Mouse (Mus musculus): ENCODE measurements around the gene Rcl1. TPM values are rescaled to one million over a fixed set of nuclear protein-coding genes. Genes with fewer than 3 reads are reported as not detected.

The Rcl1 gene
- polyA plus RNA-seq, 1 experiment from 2014 or later: 61.5 TPM

- no peak for DNase-seq
- no peaks in the 10 kb centered on the region for H3K27me3 ChIP-seq (ENCODE audit: insufficient read depth, low read length)
- no peak overlapping the region for H3K27ac ChIP-seq (ENCODE audit: low read depth)
- WGBS: 79% methylated on average over 5 of the region's 5 CpGs
- H3K4me1 ChIP-seq (ENCODE audit: insufficient read depth): no peaks in the 10 kb centered on the region; the same call in 1 of the 2 replicates
- no peak for TF ChIP-seq CTCF (IDR thresholded peaks at IDR 0.05; ENCODE audit: low read depth)
- no peaks in the 10 kb centered on the region for H3K9me3 ChIP-seq (ENCODE audit: low read depth, low read length)
- no peak overlapping the region for H3K9ac ChIP-seq
- no peak for ATAC-seq (ENCODE audit: insufficient read depth)
- H3K4me3 ChIP-seq (ENCODE audit: low read depth, low read length): no peak overlapping the region
- no peaks in the 10 kb centered on the region for H3K36me3 ChIP-seq (ENCODE audit: insufficient read depth)
- no peak overlapping the region for H3K4me2 ChIP-seq
Measured at GRCm38 (mm10) chr19:29063009-29063408, 38.2 kb upstream of the Rcl1 start.

GRCm38 (mm10) chr19:29063577-29064363, 37.4 kb upstream of the Rcl1 start:
- WGBS: 14% methylated on average over 18 of the region's 18 CpGs
- H3K27ac ChIP-seq (ENCODE audit: low read depth): peak overlapping the region; percentile 67
- H3K9me3 ChIP-seq (ENCODE audit: low read depth, low read length): no peaks in the 10 kb centered on the region
- H3K9ac ChIP-seq: peak overlapping the region; percentile 40; the same call in 1 of the 2 replicates
- H3K4me2 ChIP-seq: peak overlapping the region; percentile 54
- ATAC-seq (ENCODE audit: insufficient read depth) (peak; percentile 55), DNase-seq (peak; percentile 98)
- peak overlapping the region; percentile 5; the same call in 1 of the 2 replicates for H3K4me3 ChIP-seq (ENCODE audit: low read depth, low read length)
- no peaks in the 10 kb centered on the region for H3K36me3 ChIP-seq (ENCODE audit: insufficient read depth)
- TF ChIP-seq CTCF (IDR thresholded peaks at IDR 0.05; ENCODE audit: low read depth): peak; percentile 96
- H3K27me3 ChIP-seq (ENCODE audit: insufficient read depth, low read length): no peaks in the 10 kb centered on the region
- no peaks in the 10 kb centered on the region; the same call in 1 of the 2 replicates for H3K4me1 ChIP-seq (ENCODE audit: insufficient read depth)

GRCm38 (mm10) chr19:29064451-29065102, 36.6 kb upstream of the Rcl1 start:
- DNase-seq: no peak
- Histone ChIP-seq H3K4me3 (ENCODE audit: low read depth, low read length) (peak overlapping the region; percentile 5; the same call in 1 of the 2 replicates), H3K36me3 (ENCODE audit: insufficient read depth) (no peaks in the 10 kb centered on the region), H3K27me3 (ENCODE audit: insufficient read depth, low read length) (no peaks in the 10 kb centered on the region), H3K9me3 (ENCODE audit: low read depth, low read length) (no peaks in the 10 kb centered on the region), H3K27ac (ENCODE audit: low read depth) (peak overlapping the region; percentile 67), H3K4me1 (ENCODE audit: insufficient read depth) (no peaks in the 10 kb centered on the region; the same call in 1 of the 2 replicates), H3K9ac (peak overlapping the region; percentile 40; the same call in 1 of the 2 replicates), H3K4me2 (peak overlapping the region; percentile 54)
- WGBS: 63% methylated on average over 9 of the region's 9 CpGs
- TF ChIP-seq CTCF (IDR thresholded peaks at IDR 0.05; ENCODE audit: low read depth): 0 out of 2 replicates have a peak, but pooled peaks have one; percentile 6
- ATAC-seq (ENCODE audit: insufficient read depth): peak; percentile 52; the same call in 1 of the 2 replicates

GRCm38 (mm10) chr19:29066981-29067471, 34.1 kb upstream of the Rcl1 start:
- Histone ChIP-seq H3K4me1 (ENCODE audit: insufficient read depth) (no peaks in the 10 kb centered on the region; the same call in 1 of the 2 replicates), H3K27me3 (ENCODE audit: insufficient read depth, low read length) (no peaks in the 10 kb centered on the region), H3K4me3 (ENCODE audit: low read depth, low read length) (peak overlapping the region; percentile 5; the same call in 1 of the 2 replicates), H3K4me2 (peak overlapping the region; percentile 49), H3K9me3 (ENCODE audit: low read depth, low read length) (no peaks in the 10 kb centered on the region), H3K9ac (0 out of 2 replicates have a peak overlapping the region, but pooled peaks have one; percentile 13), H3K36me3 (ENCODE audit: insufficient read depth) (no peaks in the 10 kb centered on the region), H3K27ac (ENCODE audit: low read depth) (peak overlapping the region; percentile 37)
- 9% methylated on average over 11 of the region's 11 CpGs for WGBS
- peak; percentile 83 for DNase-seq
- no peak for TF ChIP-seq CTCF (IDR thresholded peaks at IDR 0.05; ENCODE audit: low read depth)
- peak; percentile 68 for ATAC-seq (ENCODE audit: insufficient read depth)

- DNase-seq (peak; percentile 67), ATAC-seq (ENCODE audit: insufficient read depth) (peak; percentile 58; the same call in 1 of the 2 replicates)
- Histone ChIP-seq H3K4me1 (ENCODE audit: insufficient read depth) (no peaks in the 10 kb centered on the region; the same call in 1 of the 2 replicates), H3K4me3 (ENCODE audit: low read depth, low read length) (no peak overlapping the region), H3K27ac (ENCODE audit: low read depth) (no peak overlapping the region), H3K9me3 (ENCODE audit: low read depth, low read length) (no peaks in the 10 kb centered on the region), H3K4me2 (no peak overlapping the region), H3K9ac (no peak overlapping the region), H3K36me3 (ENCODE audit: insufficient read depth) (no peaks in the 10 kb centered on the region), H3K27me3 (ENCODE audit: insufficient read depth, low read length) (no peaks in the 10 kb centered on the region)
- 36% methylated on average over 5 of the region's 5 CpGs for whole genome bisulfite sequencing
- no peak for TF ChIP-seq CTCF (IDR thresholded peaks at IDR 0.05; ENCODE audit: low read depth)
Measured at GRCm38 (mm10) chr19:29069195-29069594, 32.0 kb upstream of the Rcl1 start.

- TF ChIP-seq CTCF (IDR thresholded peaks at IDR 0.05; ENCODE audit: low read depth): no peak
- Histone ChIP-seq H3K36me3 (ENCODE audit: insufficient read depth) (no peaks in the 10 kb centered on the region), H3K4me1 (ENCODE audit: insufficient read depth) (no peaks in the 10 kb centered on the region), H3K27ac (ENCODE audit: low read depth) (no peak overlapping the region), H3K27me3 (ENCODE audit: insufficient read depth, low read length) (no peaks in the 10 kb centered on the region), H3K9ac (no peak overlapping the region), H3K4me2 (no peak overlapping the region), H3K4me3 (ENCODE audit: low read depth, low read length) (no peak overlapping the region), H3K9me3 (ENCODE audit: low read depth, low read length) (no peaks in the 10 kb centered on the region)
- 46% methylated on average over 6 of the region's 6 CpGs for WGBS
- ATAC-seq (ENCODE audit: insufficient read depth): no peak
- DNase-seq: peak; percentile 76
Measured at GRCm38 (mm10) chr19:29074802-29075201, 26.4 kb upstream of the Rcl1 start.

GRCm38 (mm10) chr19:29088628-29089027, 12.5 kb upstream of the Rcl1 start:
- no peak for DNase-seq
- no peak for TF ChIP-seq CTCF (IDR thresholded peaks at IDR 0.05; ENCODE audit: low read depth)
- no peak overlapping the region for H3K4me3 ChIP-seq (ENCODE audit: low read depth, low read length)
- 66% methylated on average over 6 of the region's 6 CpGs for WGBS
- H3K9ac ChIP-seq: no peak overlapping the region
- H3K4me1 ChIP-seq (ENCODE audit: insufficient read depth): no peaks in the 10 kb centered on the region
- no peak overlapping the region for H3K27ac ChIP-seq (ENCODE audit: low read depth)
- H3K4me2 ChIP-seq: no peak overlapping the region
- no peaks in the 10 kb centered on the region for H3K9me3 ChIP-seq (ENCODE audit: low read depth, low read length)
- H3K27me3 ChIP-seq (ENCODE audit: insufficient read depth, low read length): no peaks in the 10 kb centered on the region
- no peaks in the 10 kb centered on the region for H3K36me3 ChIP-seq (ENCODE audit: insufficient read depth)
- ATAC-seq (ENCODE audit: insufficient read depth): no peak
